Mouse (Mus musculus): ENCODE data around the gene Tbc1d16.

The Tbc1d16 gene

DNA sequence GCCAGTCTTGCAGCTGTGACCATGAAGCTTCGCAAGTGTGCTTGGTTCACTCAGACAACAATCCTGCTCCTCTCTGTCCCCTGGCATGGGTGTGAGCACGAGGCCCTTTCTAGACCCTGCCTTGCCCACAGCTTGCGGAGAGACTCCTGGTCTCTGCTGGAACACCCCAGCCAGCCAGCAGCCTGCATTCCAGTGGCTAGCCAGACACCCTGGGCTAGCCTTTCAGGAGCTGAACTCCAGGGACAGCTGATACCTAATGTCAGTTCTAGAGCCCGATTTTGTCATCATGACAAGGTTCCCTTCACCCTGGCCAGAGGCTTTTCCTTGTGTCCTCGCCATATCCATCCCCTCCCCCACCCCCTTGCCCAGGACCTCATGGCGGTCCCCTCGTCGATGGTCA lies 81.1 kb downstream of the Tbc1d16 start:
- in situ Hi-C loops (cut with MseI, MboI) = no loop called here

DNA sequence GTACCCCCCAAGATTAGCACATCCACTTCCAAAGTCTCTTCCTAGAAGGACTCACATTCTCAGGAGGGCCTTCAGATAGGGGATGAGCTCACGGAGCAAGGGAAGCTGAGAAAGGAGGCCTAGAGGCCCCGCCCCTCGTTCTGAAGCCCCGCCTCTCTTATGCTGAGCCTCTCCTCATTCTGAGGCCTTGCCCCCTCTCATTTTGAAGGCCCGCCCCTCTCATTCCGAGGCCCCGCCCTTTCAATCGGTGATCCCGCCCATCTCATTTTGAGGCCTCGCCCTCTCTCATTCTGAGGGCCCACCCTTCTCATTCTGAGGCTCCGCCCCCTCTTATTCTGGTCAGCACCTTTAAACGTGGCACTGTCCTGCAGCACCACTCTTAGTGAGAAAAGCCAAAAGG lies 82.2 kb downstream of the Tbc1d16 start:
- in situ Hi-C loops (cut with MseI, MboI) = no loop called here

DNA sequence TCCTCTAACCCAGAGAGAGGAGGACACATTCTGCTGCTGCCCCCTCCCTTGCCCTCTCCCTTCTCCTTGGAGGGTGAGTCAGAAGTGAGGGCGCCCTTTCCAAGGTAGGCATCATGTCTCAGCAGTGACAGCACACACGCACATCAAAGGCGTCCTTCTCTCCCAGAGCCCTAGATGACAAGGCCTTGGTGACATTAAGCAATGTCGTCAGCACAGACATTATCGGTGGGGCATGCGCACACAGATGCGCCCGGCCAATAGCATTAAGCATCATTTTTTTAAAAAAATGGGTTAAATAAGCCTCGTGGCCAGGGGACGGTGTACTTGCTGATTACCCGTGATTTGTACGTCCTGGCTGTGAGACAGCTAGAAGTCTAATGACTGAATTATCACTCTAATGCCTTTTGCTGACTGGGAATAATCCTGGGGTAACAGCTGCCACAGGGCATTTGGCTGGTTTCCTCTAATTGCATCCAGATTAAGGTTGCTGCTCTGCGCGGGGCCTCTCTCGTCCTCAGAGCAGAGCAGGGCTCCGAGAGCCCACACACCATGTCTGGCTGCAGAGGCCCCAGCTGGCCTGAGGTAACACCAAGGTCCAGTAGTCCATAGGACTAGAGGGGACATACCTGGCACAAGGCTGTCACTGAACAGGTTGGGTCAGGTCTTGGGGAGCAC lies 83.4 kb downstream of the Tbc1d16 start:
- in situ Hi-C loops (cut with MseI, MboI) = no loop called here

DNA sequence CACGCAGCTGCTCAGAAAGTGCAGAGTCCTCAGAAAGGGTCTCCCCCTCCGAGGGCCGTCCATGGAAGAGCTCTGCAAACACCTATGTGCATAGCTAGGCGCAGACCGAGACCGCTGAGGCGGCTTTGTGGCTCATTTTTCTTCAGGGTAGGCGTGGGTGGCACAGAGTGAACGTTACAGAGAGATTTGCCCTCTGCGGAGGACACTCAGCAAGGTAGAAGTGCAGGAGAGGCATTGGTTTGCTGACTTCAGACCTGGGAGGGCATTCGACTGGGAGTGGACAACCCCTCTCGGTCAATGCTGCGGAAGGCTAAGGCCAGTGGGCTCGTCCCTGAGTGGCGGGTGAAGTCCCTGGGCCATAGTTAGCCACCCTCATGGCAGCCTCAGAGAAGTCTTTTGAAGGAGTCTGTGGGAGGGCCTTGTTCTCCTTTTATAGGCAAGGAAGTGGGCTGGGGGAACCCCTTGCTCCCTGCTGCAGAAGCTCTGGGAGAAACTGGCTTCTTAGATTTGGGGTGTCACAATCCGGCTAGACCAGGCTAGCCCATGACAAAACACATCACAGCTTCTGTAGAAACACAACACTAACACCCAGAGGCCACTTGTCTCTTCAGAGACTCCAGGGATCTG lies 84.8 kb downstream of the Tbc1d16 start:
- in situ Hi-C loops (cut with MseI, MboI) = no loop called here

DNA sequence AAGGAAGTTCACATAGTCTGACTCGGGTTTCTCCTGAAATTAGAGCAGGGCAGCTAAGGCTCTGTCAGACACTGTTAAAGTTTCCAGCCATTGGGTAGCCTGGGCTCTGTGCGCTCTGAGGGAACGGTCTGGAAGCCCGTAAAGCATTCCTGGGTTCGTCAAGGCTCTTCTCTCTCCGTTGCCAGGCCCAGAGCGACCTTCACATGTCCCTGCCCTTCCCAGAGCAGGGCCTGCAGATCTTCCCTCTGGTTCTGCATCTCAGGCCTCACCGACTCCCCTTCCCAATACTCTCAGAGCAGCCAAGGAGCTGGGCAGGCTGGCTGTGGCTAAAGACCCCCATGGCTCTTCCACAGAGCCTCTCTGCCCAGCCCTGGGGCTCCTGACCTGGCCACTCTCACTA lies 85.7 kb downstream of the Tbc1d16 start:
- in situ Hi-C loops (cut with MseI, MboI) = no loop called here

DNA sequence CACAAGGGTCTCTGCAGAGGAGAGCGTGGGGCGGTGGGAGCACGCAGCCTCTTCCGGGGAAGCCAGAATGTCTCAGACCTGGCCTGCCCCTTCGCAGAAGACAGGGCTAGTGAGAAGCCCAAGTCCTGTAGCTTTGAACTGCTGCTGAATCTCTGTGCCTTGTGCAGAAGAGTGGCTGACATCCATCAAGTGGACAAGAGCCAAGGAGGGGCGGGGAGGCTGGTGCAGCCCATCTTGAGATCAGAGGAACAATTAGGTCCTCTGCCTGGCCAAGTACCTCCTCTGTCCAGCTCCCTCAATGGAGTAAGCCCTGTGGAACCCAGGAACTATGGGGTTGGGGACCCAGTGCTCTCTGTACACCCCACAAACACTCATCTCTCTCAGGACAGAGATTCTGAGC lies 89.3 kb downstream of the Tbc1d16 start:
- in situ Hi-C loops (cut with MseI, MboI) = no loop called here

DNA sequence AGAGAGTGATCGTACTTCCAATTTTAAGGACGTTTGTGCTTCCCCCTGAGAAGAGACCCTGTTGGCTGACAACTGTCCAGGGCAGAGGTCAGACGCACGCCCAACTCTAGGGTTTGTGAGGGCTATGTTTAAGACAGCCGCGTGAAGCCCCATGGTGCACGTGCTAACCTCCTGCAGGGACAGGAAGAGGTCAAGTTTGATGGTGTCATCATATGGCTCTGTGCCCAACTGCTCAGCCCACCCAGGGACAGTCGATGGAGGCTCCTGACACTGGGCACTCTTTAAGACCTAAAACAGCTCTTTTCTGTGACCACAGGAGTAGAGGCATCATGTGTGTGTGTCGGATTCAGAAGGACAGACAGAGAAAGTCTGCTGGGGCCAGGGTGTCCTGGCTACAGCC lies 90.1 kb downstream of the Tbc1d16 start:
- in situ Hi-C loops (cut with MseI, MboI) = no loop called here

DNA sequence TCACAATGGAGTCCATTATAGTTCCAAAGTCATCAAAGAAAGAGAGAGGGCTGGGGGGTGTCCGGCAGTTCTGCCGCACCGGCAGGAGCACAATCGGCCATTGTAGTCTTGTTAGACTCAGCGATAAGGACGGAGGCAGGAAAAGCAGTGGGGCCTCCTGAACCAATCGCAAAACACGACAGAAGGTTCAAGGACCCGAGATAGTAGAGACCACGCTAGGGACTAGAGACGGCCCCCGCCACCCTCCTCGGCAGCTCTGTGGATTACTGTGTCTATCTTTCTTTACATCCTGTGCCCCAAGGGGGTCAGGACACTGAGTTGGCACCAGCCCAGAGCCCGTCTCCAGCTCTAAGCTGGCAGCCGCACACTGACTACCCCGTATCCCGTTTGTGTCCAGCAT lies 93.7 kb downstream of the Tbc1d16 start:
- in situ Hi-C loops (cut with MseI, MboI) = no loop called here

DNA sequence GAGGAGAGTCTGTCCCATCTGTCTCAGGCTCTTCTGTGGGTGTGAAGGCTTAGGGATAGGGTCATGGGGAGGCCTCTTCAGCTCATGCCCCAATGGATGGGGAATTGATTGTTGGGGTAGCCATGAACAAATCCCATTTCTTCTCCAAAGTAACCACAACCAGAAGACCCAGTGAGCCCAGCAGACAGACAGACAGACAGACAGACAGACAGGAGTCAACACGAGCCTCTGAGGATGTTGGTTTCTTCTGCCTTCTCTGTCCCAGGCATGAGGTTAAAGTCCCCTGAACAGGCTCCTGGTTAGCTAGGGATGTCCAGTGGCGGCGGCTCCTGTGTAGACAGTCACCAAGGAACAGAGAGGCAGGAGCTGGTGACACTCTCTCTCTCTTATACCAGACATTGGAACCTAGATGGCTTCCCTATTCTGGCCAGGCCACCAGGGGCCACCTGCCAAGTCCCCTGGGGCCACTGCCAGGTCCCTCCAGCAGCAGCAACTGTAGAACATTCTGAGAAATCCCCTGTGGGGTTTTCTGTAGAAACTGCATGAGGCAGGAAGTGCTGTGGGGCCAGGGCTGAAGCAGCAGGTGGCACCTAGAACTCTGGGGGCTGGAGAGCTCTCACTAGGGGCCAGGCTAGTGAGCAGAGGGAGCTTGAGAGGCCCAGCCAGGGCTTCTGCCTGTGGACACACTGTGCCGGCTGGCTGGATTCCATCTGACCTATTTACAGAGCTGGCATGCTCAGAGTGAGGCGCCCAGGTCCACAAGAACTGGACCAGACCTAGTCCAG lies 94.7 kb downstream of the Tbc1d16 start:
- in situ Hi-C loops (cut with MseI, MboI) = no loop called here

DNA sequence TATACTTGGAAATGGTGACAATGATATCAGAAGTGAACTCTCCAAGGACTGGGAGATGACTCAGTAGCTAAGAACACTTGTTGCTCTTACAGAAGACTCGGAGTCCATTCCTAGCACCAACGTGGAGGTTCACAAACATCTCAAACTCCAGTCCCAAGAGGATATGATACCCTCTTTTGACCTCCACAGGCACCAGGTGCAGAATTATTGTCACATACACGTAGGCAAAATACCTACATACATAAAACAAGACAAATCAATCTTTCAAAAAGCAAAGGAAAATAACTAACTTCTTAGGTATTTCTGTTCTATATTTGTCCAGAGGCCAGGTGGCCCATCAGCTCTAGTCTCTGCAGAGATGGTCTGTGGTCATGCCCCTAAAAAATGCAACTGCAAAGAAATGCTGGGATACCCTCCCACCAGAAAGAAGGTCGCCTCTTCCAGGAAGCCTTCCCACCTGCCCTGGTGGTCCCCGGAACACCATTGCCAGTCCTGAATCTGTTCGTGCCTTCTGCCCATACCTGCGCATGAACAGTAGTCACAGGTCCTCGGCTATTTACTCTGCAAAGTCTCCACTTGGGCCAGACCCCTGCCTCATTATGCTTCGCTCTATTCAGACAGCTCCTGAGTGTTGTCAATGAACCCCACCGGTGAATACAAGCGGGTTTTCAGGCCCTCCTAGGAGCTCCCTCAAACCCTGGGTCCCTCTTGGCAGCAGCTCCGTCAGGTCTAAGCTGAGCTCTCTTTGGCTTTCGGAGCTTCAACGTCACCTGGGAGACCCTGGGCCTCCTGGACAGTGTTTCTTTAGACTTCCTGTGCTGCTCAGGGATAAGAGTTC lies 95.9 kb downstream of the Tbc1d16 start:
- in situ Hi-C loops (cut with MseI, MboI) = no loop called here

DNA sequence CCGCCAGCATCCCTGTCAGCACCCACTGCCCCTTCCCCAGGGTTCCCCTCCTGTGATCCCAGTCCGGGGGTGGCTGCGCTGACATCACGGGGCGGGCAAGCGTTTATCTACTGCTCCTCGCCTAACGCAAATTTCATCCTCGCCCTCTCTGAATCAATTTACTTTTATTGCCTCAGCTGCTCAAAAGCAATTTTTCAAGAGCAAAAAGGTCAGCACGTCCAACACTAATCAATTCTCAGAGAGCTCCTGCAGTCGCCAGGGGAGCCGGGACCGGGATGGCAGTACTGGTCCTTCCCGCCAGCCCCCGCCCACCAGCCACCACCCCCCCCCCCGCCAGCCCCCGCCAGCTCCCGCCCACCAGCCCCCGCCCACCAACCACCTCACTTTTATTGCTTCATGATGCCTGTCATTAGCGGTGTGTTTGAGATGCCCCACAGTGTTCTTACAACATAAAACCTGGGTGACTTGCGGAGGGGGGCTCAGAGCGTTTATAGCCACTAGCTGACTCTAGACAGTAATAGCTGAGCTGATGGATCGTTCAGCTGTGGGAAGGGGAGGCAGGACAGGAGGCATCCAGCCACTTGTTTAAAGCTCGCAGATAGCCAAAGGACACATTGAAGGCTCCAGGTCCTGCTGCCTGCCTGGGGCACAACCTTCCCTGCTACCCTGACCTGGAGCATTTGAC lies 98.1 kb downstream of the Tbc1d16 start:
- in situ Hi-C loops (cut with MseI, MboI) = no loop called here

DNA sequence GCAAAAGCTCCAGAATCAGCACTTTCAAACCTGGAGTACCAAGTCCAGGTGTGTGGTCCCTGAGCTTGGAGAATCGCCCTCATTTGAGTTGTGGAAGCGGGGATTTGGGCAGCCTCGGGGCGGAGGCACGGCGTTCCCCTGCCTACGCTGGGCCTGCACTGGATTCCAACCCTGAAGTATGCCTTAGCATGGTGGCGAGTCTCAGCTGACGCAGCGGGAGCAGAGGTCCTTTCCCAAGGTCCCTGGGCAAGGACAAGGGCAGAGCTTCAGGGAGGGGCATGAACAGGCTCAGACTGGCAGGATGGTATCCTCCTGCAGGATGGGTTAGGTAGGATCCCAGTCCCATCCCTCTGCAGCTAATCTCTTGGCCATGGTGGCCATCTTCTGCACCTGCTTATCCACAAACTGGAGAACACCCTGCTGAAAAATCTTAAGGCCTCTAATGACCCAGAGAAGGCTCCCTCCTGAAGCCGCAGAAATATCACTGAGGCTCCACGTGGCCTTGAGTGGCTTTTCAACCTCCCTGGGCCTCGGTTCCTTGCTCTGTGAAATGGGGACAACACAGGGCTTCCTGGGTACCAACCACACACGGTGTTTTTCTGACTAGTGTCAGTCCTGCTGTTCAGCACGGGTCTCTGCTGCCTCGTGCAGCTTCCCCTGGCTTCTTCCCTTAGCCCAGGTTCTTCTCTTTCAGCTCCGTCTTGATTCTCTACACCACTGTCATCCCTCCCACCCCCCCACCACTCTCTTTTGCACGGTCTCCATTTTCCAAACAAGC lies 98.8 kb downstream of the Tbc1d16 start:
- in situ Hi-C loops (cut with MseI, MboI) = no loop called here

DNA sequence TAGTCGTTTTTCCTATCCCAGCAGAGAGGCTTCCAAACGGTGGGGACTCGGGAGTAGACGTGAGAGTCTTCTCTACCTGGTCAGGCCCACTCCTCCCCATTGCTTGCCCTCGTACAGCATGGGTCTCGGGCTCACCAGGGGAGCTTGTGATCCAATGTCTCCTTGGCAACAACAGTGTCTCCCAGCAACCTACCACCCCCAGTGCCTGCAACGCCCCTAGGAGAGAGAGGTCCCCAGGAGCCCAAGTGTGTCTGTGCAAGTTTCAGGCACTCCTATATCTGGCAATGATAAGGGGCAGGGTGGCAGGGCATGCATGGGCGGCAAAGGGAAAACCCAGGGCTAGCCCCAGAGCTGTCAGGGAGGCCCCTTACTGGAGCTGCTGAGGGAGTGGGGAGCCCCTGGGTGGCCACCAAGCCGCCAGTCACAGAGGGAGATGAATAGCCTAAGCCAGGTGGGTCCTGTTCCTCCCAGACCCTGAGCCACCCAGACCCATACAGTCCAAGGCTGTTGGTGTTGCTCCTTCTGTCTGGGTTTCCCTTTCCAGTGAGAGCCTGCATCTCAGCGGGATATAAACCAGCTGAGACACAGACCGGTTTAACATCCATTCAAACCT lies 99.5 kb downstream of the Tbc1d16 start:
- in situ Hi-C loops (cut with MseI, MboI) = no loop called here

DNA sequence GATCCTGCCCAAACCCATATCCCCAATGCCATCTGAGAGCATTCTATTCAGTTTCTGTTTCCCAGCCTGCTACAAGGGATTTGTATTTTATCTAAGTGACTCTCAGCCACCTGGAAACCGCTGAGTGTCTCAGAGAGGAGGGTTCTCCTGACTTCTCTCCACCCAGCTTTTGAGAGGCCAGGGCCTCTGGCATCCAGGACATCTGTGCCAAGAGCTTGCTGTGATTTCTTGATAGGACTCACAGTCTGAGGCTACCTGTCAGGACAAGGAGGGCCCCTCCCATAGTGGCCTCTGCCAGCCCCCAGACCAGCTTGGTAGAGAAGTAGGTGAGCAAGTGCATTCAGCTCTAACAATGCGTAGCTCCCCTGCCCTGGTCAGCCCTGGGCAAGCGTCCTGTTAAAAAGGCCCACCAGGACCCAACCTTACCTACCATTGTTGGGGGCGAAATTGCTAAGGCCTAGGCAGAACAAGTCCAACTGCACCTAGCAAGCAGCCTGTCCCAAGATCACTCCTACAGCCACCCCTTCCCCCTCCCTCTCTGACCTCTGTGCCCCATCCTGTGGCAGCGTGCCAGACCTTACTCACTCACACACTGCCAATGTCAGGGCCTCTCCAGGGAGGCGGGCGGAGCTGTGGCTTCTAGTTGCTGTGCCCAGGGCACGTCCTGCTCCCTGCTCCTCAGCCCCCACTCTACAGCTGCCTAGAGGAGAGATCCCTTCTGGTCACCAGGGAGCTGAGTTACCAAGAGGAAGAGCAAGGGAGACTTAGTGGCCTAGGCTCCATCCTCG lies 100.4 kb downstream of the Tbc1d16 start:
- in situ Hi-C loops (cut with MseI, MboI) = no loop called here

DNA sequence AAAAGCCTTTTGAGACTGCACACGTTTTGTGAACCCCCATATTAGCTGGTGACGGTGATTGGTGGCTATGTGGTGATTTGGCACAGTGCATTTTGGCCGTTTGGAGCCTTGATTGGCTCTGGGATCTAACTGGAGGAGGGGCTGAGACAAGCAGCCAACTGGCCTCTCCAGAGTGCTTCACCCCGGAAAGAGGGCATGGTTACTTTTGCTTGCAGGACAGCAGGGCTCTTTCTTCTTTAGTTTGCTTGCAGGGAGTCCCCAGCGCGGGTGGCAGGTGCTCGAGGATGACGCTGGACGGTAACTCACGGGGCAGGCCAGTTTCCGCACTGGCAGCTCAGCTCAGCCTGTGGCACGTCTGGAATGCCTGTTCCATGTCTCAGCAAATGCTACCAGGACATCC lies 101.2 kb downstream of the Tbc1d16 start:
- in situ Hi-C loops (cut with MseI, MboI) = no loop called here

DNA sequence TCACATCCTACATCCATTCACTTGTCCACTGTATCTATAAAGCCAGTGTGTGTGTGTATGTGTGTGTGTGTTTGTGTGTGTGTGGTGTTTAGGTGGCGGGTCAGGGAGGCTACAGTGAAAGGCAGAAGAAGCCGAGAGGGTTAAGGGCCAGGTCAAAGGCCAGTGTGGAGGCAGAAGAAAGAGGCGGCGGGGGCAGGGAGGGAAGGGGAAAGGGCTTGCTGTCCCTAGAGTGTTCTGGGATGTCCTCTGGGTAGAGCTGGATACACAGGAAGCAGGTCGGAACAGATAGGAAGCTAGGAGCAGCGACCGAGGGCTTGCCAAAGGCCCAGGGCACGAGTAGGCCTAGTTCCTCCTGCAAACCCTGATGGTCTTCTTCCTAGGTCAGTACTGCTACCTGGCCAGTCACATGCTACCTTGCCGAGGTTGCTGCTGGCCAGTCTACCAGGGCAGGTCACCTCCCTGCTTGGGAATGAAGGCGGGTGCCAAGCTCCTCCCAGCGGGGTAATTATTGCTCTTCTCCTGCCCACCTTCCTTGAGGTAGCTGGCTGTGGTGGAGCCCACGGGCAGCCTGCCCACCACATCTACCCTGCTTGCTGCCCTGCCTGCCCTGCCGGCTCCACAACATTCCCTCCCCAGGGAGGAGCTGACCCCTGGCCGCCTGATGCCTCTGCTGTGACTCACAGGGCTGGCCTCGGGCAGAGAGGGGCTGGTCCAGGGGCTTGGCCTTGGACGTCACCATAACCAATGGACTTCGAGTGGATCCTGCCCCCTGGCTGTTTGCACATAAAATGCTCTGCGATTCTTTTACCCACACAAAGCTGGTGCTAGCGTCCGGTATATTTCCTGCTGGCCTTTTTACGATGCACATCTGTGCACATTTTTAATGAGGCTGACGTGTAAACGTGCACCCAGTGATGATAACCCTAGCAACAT lies 102.1 kb downstream of the Tbc1d16 start:
- in situ Hi-C loops (cut with MseI, MboI) = no loop called here

DNA sequence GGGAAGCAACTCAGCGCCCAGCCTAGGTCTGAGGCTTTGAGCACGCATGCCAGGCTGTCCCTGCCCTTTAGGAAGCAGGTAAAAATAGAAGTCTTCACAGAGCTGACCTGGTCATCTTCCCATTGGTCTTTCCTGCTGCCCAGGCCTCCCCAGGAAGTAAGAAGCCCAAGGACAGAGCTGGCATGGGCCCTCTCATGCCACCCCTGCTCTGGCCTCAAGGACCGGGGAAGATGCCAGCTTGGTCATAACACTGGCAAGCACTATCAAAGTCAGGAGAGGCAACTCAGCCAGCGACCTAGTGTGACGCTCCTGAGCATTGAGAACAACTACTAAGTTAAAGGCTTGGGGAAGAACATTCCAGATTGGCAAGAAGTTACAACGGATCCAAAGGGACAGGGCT lies 103.8 kb downstream of the Tbc1d16 start:
- in situ Hi-C loops (cut with MseI, MboI) = no loop called here

Data from mouse trophoblast stem cell (cell line).